Mouse (Mus musculus) CH12.LX (cell line): ENCODE results near the gene Ube2f. TPM values are rescaled to one million over a fixed set of nuclear protein-coding genes. Genes with fewer than 3 reads are reported as not detected.

Experiments
- DNase-seq: peaks from one replicate; pipeline ENCODE4 v3.0.0-alpha.2; 2013; ENCODE audit errors: extremely low read depth
- H3K27ac ChIP-seq: 2 replicates; pipeline ENCODE4 v1.5.1; 2012; ENCODE audit warnings: low read depth, mild to moderate bottlenecking, control low read depth, moderate library complexity; ENCODE audit not compliant: insufficient read depth
- H3K27me3 ChIP-seq: replicated peaks from 2 replicates; pipeline ENCODE3; 2012; ENCODE audit warnings: inconsistent platforms
- H3K36me3 ChIP-seq, 2 experiments: replicated peaks in 1 of 2; 2 replicates each; pipeline versions ENCODE3 to v1.6.1; 2012; ENCODE audit warnings: inconsistent platforms in 1 of 2, low read length in 1 of 2, mild to moderate bottlenecking in 1 of 2, mixed read lengths in 1 of 2, moderate library complexity in 1 of 2; ENCODE audit not compliant: control insufficient read depth in 1 of 2, insufficient read depth in 1 of 2
- H3K4me1 ChIP-seq, 2 experiments: 2 replicates each; pipeline ENCODE4 v1.6.1; 2012; ENCODE audit warnings: inconsistent platforms in 1 of 2, moderate library complexity in 1 of 2; ENCODE audit not compliant: insufficient read depth in 2 of 2, control insufficient read depth in 1 of 2
- H3K4me2 ChIP-seq: 2 replicates; pipeline ENCODE4 v1.6.1; 2012; ENCODE audit warnings: low read depth, mild to moderate bottlenecking, control low read depth; ENCODE audit not compliant: poor library complexity, insufficient read depth, severe bottlenecking
- H3K4me3 ChIP-seq, 3 experiments: fragments of 150-350 bp in 1 of 3; sonication (generic) in 1 of 3; replicated peaks in 1 of 3; 2 replicates each; pipeline versions ENCODE3 to v1.5.1; 2011 to 2012; ENCODE audit warnings: low read depth in 2 of 3, low read length in 2 of 3, mild to moderate bottlenecking in 2 of 3, moderate library complexity in 2 of 3, control low read depth in 1 of 3, improper control_type of control experiment in 1 of 3, inconsistent platforms in 1 of 3, mixed read lengths in 1 of 3; ENCODE audit not compliant: poor library complexity in 1 of 3
- H3K79me2 ChIP-seq: replicated peaks from 2 replicates; pipeline ENCODE4 v1.6.1; 2012; ENCODE audit warnings: mild to moderate bottlenecking, moderate library complexity; ENCODE audit not compliant: control insufficient read depth, poor library complexity, insufficient read depth, severe bottlenecking; ENCODE audit errors: extremely low read depth
- H3K9ac ChIP-seq: 2 replicates; pipeline ENCODE4 v1.6.1; 2012; ENCODE audit warnings: low read depth, mild to moderate bottlenecking, control low read depth, moderate library complexity; ENCODE audit not compliant: insufficient read depth
- H3K9me3 ChIP-seq: replicated peaks from 2 replicates; pipeline ENCODE3; 2012; ENCODE audit warnings: low read length, inconsistent platforms, mixed read lengths
- ELF1 ChIP-seq: IDR thresholded peaks from 2 replicates; pipeline ENCODE4 v1.6.1; 2014; ENCODE audit warnings: low read depth, mild to moderate bottlenecking, inconsistent platforms, low read length, improper control_type of control experiment
- EP300 ChIP-seq: IDR thresholded peaks from 2 replicates; pipeline ENCODE4 v1.6.1; 2011; ENCODE audit warnings: low read length, improper control_type of control experiment
- ETS1 ChIP-seq: conservative IDR thresholded peaks from 2 replicates; pipeline ENCODE4 v1.6.1; 2012; ENCODE audit warnings: low read depth, mild to moderate bottlenecking, inconsistent platforms, low read length, improper control_type of control experiment, moderate library complexity
- GABPA ChIP-seq: IDR thresholded peaks from 2 replicates; pipeline ENCODE4 v1.6.1; 2012; ENCODE audit warnings: low read depth, low read length, improper control_type of control experiment, inconsistent platforms; ENCODE audit not compliant: insufficient replicate concordance
- KAT2A ChIP-seq: IDR thresholded peaks from 2 replicates; pipeline ENCODE4 v1.6.1; 2012; ENCODE audit warnings: low read length, improper control_type of control experiment, inconsistent platforms; ENCODE audit not compliant: insufficient replicate concordance
- MAFK ChIP-seq: IDR thresholded peaks from 2 replicates; pipeline ENCODE4 v1.6.1; 2011; ENCODE audit warnings: low read length, improper control_type of control experiment; ENCODE audit not compliant: insufficient replicate concordance
- MYC ChIP-seq: IDR thresholded peaks from 2 replicates; pipeline ENCODE4 v1.6.1; 2011; ENCODE audit warnings: low read depth, mild to moderate bottlenecking, improper control_type of control experiment, low read length
- NRF1 ChIP-seq: IDR thresholded peaks from 2 replicates; pipeline ENCODE4 v1.6.1; 2014; ENCODE audit warnings: low read depth, mild to moderate bottlenecking, inconsistent platforms, low read length, improper control_type of control experiment, moderate library complexity
- PAX5 ChIP-seq: IDR thresholded peaks from 2 replicates; pipeline ENCODE4 v1.6.1; 2012; ENCODE audit warnings: low read length, inconsistent platforms, mixed read lengths
- RAD21 ChIP-seq: IDR thresholded peaks from 2 replicates; pipeline ENCODE4 v1.6.1; 2011; ENCODE audit warnings: low read depth, mild to moderate bottlenecking, low read length, improper control_type of control experiment, moderate library complexity
- SMC3 ChIP-seq: IDR thresholded peaks from 2 replicates; pipeline ENCODE4 v1.6.1; 2011; ENCODE audit warnings: low read depth, low read length, improper control_type of control experiment
- TBP ChIP-seq: conservative IDR thresholded peaks from 2 replicates; pipeline ENCODE4 v1.6.1; 2011; ENCODE audit warnings: low read depth, low read length, improper control_type of control experiment
- TCF12 ChIP-seq: IDR thresholded peaks from 2 replicates; pipeline ENCODE4 v1.6.1; 2014; ENCODE audit warnings: low read depth, mild to moderate bottlenecking, inconsistent platforms, low read length, improper control_type of control experiment
- ZC3H11A ChIP-seq: IDR thresholded peaks from 2 replicates; pipeline ENCODE4 v1.6.1; 2012; ENCODE audit warnings: low read depth, mild to moderate bottlenecking, inconsistent platforms, low read length, improper control_type of control experiment
- ZKSCAN1 ChIP-seq: IDR thresholded peaks from 2 replicates; pipeline ENCODE4 v1.6.1; 2012; ENCODE audit warnings: low read depth, inconsistent platforms, low read length, improper control_type of control experiment, borderline replicate concordance
- ZMIZ1 ChIP-seq: IDR thresholded peaks from 2 replicates; pipeline ENCODE4 v1.6.1; 2012; ENCODE audit warnings: low read depth, mild to moderate bottlenecking, inconsistent platforms, low read length, improper control_type of control experiment
- dilution Hi-C: fragments of 300-500 bp; cut with MboI; formaldehyde crosslinking; loops from 2 replicates; pipeline ENCODE4 v1.14.3; 2020; ENCODE audit warnings: low sequenced_read_pairs; ENCODE audit not compliant: extremely low pct_unique_long_range_greater_than_20kb, extremely low pct_ligation_motif_present
- in situ Hi-C: fragments of 300-500 bp; cut with MboI; formaldehyde crosslinking; loops from 3 replicates; pipeline ENCODE4 v1.14.3; 2019; ENCODE audit warnings: low sequenced_read_pairs, low pct_ligation_motif_present, low pct_unique_long_range_greater_than_20kb, mixed read lengths
- polyA plus RNA-seq: library from polyadenylated mRNA; unstranded; fragments of >175 nt; gene quantifications from 2 replicates; pipeline ENCODE4 v1.2.1, GENCODE M21; 2012; ENCODE audit warnings: low read depth; ENCODE audit not compliant: insufficient read length
- total RNA-seq, 2 experiments: library from RNA; depleted of rRNA; stranded (reverse); fragments of 300-350 nt in 1 of 2; fragments of >200 nt in 1 of 2; gene quantifications; 2 replicates each; pipeline ENCODE4 v1.2.3; 2012 to 2014

Ube2f gene
- total and polyA plus RNA-seq, 3 experiments, result 30.3 to 70.5 (median 58.1) TPM

- Histone ChIP-seq H3K9me3 (peaks cover 12% of the 10 kb centered on the region), H3K4me2 (no peak overlapping the region), H3K36me3 (no peaks in the 10 kb centered on the region), H3K27ac (no peak overlapping the region), H3K9ac (no peak overlapping the region), H3K27me3 (peaks cover 2% of the 10 kb centered on the region), H3K4me1 (peaks cover 0 to 16% of the 10 kb centered on the region in 2 experiments; a peak in 2 of 4 replicates), H3K79me2 (no peaks in the 10 kb centered on the region), H3K4me3 (no peak overlapping the region)
- in situ Hi-C loops, result no loop called here
- no peak for TF ChIP-seq GABPA
- no peak for TF ChIP-seq ELF1
- TF ChIP-seq ETS1, result no peak
- no peak for TF ChIP-seq MYC
- no peak for TF ChIP-seq ZMIZ1
- no peak for TF ChIP-seq RAD21
- TF ChIP-seq ZC3H11A, result no peak
- no peak for TF ChIP-seq ZKSCAN1
- DNase-seq, result no peak
- dilution Hi-C loops, result no loop called here
These were observed 40.8 kb upstream of the Ube2f start for GRCm38 (mm10) chr1:91209343-91209742.

DNA sequence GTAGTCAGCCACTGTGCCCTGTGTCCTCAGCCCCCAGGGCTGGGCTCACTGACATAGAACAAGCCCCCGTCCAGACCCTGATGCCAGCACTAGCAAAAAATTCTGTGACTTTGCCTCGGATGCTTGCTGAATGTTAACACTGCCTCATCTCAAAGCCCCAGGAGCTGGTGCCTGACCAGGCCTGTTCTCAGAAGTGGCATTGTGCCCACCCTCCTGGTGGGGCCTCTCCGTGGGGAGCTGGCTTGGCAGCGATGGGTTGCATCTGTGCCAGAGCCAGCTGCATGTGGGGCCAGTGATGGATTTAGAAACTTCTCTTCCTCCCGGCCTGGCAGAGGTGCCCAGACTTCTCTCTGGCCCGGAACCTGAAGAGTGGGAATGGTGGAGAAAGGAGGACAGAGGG lies 40.3 kb upstream of the Ube2f start:
- H3K4me2 ChIP-seq, result no peak overlapping the region
- TF ChIP-seq KAT2A (no peak), PAX5 (no peak), MAFK (no peak), ELF1 (no peak), EP300 (no peak), NRF1 (no peak), TBP (no peak), ZC3H11A (no peak), SMC3 (no peak), TCF12 (no peak), ZKSCAN1 (no peak)
- no peak overlapping the region for H3K9ac ChIP-seq
- H3K4me3 ChIP-seq, result no peak overlapping the region
- H3K27me3 ChIP-seq, result peaks cover 2% of the 10 kb centered on the region
- no peaks in the 10 kb centered on the region for H3K36me3 ChIP-seq
- dilution Hi-C loops (no loop called here), in situ Hi-C loops (no loop called here)
- H3K27ac ChIP-seq, result no peak overlapping the region
- DNase-seq, result no peak
- peaks cover 0 to 16% of the 10 kb centered on the region in 2 experiments; a peak in 2 of 4 replicates for H3K4me1 ChIP-seq
- no peaks in the 10 kb centered on the region for H3K79me2 ChIP-seq
- H3K9me3 ChIP-seq, result peaks cover 12% of the 10 kb centered on the region
